Mouse (Mus musculus): ENCODE measurements around the gene Retn.

The Retn gene

DNA sequence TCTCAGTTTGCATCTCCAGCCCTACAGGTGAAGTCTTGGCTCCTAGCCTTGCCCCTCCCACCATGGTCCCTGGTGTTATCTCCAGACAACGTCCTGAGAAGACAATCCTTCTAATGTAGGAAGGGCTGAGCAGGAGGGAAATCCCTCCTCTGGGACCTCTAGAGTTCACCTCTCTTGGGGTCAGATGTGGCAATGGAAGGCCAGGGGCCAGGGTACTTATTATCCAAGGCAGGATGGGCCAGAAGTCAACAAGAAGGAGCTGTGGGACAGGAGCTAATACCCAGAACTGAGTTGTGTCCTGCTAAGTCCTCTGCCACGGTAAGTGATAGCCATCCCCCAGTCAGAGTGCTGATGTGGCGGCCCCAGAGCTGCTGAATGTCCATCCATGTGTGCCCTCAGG is at the start of gene Retn:
Gene Retn (plus strand): TSS at position 245 of the 400 bp plus-strand sequence.
- DNase-seq = no peak

DNA sequence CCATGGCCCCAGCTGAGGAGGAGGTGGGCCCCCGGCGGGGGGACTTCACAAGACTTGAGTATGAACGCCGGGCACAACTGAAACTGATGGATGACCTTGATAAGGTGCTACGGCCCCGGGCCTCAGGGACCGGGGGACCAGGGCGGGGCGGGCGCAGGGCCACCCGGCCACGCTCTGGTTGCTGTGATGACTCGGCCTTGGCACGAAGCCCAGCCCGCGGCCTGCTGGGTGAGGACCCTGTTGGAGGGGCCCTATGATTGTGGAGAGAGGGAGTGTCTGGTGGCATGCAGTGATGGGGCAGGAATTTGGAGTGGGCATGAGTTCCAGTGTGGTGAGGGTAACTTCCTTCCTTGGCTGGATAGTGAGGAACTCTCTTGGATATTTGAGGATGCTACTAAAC is 49.0 kb upstream of the Retn start:
- no peak for DNase-seq

DNA sequence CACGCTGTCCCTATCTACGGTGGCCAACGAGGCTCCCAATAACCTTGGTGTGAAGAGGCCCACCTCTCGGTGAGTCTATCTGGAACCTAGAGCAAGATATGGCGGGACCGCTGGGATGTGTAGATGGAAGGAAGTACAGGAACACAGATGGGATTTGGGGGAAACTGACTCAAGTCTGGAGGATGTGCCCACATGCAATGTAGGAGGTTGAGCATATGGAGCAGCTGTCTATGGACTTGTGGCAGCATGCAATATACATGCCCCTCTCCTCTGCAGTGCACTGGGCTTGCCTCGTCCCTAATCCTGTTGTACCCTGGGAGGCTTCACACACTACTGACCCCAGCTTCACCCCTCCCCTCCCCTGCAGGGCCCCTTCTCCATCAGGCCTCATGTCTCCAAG is 47.7 kb upstream of the Retn start:
- no peak for DNase-seq

DNA sequence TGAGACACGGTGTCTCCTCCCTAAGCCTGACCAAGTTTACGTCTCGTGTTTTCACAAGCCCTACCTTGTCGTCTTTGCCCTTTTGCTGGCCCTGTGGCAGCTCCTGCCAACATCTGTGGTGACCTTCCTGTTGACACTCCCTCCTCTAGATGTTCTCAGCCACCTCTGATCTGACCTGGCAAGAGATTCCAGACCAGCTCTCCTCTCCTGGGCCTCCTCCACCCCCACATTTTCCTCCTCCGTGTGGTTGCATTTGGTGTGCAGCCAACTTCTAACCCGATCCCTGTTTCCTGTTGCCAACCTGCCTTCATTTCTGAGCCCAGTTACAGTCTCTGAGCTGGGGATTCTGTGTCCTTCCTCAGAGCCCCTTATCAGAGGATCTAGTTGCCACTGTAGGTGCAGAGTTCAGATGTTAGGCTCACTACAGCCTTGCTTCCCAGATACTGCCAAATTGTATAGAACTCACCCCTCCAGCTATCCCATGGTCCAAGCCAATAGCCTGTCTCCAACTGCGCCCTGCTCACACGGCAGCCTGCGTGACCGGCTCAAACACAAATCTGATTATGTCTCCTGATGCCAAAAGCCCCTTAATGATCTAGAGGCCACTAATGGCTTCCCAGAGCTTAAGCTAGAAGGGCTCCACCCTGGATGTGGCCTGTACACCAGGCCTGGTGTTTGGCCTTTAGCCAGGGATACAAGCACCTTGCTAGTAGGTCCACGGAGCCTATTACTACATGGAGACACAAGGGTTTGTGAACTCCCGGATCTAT is 46.3 kb upstream of the Retn start:
- no peak for DNase-seq

DNA sequence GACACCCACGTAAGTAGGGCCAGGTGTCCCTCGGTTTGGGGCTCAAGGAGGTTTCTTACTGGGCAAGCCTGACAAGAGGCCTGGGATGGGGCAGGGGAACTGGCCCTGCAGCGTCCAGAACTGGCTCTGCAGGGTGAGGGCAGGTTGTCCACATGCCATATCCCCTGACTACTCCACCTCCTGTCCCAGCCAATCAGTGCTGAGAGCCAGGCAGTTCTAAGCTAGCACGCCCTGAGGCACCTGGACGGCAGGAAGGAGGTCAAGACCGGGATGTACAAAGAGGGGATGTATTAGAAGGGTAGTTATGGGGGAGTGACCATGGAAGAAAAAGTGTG is 45.8 kb upstream of the Retn start:
- no peak for DNase-seq

DNA sequence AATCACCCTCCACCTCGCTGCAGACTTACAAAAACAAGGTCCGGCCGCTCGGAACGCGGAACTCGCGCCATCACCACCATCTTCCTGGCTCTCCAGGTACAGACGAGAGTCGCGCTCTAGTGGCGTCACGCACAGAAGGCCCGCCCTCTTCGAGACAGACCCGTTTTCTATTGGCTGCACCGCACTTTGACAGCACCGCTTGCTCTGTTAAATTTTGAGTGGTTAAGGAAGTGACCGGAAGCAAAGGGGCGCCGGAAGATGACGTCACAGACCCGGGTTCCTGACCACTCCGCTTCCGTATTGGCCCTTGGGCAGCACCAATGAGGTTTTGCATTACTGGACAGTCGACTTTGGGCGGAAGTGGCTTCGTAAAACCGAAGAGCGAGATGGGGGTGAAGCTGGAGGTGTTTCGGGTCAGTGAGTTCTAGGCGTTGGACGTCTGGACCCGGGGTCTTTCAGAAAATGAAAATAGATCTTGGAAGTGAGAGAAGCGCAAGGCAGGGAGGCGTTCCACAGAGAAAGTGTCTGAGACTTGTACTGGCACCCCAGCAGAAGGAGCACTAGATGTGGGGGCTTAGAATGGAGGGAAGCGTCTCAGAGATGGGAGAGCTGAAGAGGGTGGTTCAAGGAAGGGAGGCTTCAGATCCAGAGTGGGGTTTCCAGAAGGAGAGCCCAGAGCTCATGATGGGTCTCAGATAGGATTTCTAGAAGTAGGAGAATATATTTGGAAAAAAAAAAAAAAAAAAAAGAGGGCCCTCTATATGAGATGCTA is 34.2 kb upstream of the Retn start, which contains the start of the genes Xab2 and Pet100:
Gene Xab2 (minus strand): TSS at position 118 of the 772 bp plus-strand sequence.
Gene Pet100 (plus strand): TSS at position 350 of the 772 bp plus-strand sequence.
- DNase-seq = peak; percentile 95 to 96

DNA sequence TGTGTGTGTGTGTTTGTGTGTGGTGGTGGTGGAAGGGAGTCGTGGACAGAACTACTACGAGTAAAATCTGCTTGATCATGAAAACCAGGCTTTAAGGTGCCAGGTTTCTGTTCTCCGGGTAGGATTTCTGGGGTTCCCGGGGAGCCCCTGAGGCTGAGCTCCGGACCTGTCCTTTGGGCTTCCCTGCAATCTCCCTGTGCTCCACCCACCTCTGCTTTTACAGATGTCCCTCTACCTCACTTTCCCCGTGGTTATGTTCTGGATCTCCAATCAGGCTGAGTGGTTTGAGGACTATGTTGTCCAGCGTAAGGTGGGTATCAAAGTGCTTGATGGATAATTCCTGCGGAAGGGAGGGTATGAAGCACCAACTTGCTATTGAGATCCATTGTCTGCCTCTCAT is 33.5 kb upstream of the Retn start:
- DNase-seq = no peak

DNA sequence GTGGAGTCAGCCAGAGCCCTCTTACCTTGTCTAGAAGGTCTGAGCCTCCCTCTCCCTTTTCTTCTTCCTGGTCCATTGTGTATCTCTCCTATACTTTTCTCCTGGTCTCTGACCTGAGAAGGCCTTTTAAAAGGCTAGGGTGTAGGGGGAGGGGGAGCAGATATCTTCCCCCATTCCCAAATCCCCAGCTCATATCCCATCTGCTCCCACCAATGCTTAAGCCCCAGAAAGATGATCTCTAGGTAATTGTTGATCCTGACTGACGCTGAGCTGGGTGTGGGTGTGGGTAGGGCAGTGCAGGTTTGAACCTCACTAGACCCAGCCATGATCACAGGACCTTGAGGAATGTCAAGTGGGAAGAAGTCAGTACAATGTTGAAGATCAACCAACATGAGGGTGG is 30.1 kb upstream of the Retn start, which contains the start of gene Pcp2:
Gene Pcp2 (minus strand): TSS at position 101 of the 400 bp plus-strand sequence.
- no peak for DNase-seq

DNA sequence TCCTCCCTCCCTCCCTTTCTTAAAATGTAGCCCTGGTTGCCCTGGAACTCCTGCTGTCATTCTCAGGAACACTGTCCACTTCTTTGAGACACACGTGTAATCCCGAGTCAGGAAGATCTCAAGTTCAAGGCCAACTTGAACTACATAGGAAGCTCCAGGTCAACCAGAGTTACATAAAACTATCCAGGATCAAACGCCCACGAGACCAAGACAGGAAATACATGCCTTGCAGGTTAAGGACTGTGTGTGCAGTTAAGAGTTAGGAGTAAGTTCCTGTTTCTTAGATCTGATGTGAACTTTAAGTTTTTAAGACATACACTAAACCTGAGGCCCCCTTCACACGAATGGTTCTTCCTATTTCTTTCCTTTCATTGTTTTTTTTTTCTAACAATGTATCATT is 28.6 kb upstream of the Retn start:
- DNase-seq = no peak

DNA sequence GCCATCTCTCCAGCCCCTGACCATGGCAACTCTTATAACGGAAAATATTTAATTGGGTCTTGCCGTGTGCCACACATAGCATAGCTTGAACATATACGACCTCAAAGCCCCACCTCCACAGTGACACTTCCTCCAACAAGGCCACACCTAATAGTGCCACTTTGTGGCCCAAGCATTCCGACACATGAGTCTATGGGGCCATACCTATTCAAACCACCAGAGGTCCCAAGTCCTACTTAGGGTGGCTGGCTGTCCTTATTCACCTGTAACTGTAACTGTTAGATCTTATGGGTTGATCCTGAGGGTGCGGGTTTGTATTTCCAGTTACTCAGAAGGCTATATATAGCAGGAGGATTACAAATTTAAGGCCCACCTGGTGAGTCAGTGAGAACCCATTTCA is 27.6 kb upstream of the Retn start:
- DNase-seq = peak in 1 of 2 experiments; percentile 26

DNA sequence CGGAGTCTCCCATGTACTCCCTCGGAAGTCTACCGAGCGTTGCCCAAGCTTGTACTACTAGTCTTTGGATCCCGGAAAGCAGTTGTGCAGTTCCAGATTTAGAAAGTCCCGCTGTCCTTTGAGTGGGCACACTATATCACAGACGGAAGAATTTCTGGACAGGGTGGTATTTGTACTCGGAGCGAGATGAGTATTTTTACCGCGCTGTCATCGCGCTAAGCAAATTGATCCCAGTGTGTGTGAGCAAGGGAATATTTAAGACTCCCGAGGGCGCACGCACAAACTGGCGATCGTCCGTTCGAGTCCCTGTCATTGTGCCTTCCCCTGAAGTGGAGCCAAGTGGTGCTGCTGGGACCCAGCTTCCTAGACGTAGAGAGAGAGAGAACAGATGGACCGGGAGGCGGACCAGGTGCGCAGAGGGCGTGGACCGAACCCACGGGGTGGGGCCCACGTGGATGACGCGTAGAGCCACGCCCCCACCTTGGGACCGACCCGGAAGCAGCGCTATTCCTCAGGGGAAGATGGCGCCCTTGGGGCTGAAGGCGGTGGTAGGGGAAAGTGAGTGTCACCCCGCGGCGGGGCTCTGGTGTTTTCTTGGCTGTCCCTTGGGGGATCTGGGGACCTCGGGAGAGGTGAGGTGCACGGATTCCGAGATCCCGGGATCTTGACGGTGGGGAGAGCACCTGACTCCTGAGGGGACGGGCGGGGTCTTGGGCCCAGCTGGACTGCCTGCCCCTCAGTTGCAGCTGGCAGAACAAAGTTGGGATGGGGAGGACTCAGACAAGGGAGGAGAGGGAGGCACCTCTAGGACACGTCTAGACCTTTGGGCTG is 24.7 kb upstream of the Retn start, which contains the start of gene Stxbp2:
Gene Stxbp2 (plus strand): TSS at position 309 of the 831 bp plus-strand sequence.
- peak; percentile 81 to 88 for DNase-seq

DNA sequence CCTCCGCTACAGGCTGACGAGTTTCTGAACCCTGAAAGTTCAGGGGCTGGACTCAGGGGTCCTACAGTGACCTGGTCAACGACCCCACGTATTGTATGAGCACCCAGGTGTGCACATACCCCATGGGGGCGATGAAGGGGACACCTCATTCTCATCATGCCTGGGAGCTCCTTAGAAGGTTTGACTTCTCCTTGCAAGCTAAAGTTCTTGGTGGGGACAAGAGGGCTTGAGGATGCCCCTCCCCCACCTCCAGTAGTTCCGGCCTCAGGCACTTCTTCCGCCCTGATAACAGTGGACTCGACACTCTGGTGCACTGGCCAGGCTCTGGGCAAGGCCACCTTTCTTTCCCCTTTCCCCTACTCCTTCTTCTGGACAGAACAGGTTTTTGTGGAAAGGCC is 24.1 kb upstream of the Retn start:
- peak in 1 of 2 experiments; percentile 18 for DNase-seq

DNA sequence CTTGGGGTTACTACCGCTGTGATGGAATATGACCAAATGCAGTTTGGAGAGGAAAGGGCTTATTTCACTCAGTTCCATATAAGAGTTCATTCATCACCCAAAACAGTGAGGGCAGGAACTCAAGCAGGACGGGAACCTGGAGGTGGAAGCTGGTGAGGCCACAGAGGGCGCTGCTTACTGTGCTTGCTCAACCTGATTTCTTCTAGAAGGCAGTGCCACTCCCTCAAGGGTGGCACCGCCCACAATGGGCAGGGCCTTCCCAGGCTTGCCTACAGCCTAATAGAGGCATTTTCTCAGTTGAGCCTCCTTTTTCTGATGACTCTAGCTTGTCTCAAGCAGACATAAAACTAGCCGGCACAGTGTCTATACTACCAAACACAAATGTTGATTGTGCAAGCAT is 9.8 kb upstream of the Retn start:
- peak; percentile 36 to 67 for DNase-seq

DNA sequence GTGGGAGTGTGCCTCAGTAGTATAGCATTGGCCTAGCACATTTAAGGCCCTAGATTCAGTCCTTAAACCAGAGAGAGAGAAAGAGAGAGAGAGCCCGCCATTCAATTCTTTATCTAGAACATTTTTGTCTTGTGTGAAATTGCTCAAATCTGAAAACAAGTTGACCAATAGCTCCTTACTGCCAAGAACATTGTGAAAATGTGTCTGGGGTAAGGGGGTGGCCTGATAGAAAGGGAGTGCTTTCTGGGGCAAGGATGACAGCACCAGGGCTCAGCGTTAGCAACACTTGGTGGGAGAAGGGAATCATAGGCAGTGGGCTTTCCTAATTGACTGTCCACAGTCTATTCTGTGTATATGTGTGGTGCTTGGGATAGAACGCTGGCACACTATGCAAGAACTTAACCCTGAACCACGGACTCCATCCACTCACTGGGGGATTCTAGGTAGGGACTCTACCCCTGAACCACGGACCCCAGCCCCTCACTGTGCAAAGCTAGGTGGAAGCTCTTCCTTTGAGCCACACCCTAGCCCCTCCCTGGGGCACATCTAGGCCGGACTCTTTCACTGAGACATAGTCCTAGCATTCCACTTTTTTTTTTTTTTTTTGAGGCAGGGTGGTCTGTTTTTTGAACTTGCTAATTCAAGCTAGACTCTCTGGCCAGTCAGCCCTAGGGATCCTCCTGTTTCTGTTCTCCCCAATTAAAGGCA is 8.6 kb upstream of the Retn start:
- no peak for DNase-seq

DNA sequence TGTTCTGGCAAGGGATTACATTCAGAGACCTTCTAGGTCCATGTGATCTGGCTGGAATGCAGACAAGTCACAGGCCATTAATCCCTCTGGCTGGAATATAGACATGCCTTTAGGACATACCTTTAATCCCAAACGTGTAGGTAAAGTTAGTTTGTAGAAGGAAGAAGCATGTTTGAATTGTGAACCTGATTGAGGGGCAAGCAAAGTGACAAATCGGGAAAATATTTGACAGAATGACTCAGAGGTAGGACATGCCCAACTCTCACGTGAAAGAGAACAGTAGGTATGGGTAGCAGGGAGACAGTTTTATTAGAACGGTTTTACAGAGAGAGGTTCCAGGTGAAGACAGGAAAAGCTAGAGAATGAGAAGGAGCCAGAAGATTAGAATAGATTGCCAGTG is 8.0 kb upstream of the Retn start:
- DNase-seq = no peak

DNA sequence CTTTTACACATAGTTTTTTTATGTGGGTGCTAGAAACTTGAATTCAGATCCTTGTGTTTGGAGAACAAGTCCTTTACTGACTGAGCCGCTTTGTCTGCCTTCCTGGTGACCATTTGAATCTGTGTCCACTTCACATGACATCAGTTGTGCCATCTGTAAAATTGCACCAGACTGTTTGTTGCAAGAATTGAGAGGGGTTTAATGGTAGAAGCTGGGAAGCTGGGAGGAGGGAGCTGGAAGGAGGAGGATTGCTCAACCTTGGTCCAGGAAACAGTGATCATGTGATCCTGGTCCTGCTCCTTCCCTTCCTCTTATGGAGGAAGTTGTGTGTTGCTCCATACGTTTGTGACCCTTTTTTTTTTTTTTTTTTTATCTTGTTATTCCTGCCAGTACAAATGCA is 7.3 kb upstream of the Retn start:
- DNase-seq = no peak

DNA sequence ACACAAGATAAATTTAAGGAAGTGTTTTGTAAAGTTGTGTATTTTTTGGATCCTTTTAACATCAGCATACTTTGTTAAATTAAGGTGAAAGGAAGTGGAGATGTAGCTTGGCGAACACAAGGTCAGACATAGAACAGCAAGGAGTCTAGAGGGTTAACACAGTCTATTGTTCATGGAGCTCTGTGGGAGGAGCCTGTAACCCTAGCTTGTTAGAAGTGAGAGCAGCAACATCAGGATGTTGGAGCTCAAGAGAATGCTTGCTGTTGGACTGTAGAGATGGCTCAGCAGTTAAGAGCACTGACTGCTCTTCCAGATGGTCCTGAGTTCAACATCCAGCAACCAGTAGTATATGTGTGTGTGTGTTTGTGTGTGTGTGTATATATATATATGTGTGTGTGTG is 6.6 kb upstream of the Retn start:
- no peak for DNase-seq

DNA sequence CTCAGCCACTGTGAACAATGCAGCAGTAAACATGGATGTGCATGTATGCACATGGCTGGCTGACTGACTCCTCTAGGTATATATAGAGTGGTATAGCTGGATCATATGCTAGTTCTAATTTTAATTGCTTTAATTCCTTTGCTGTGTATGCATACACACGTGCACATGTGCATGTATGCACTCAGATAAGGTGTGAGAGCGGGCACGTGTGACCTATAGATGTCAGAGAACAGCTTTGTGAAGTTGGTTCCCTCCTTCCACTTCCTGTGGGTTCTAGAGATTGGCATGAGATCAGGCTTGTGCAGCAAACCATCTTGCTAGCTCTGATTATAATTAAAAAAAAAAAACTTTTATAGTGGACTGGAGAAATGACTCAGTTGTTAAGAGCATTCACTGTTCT is 2.7 kb upstream of the Retn start:
- no peak for DNase-seq

DNA sequence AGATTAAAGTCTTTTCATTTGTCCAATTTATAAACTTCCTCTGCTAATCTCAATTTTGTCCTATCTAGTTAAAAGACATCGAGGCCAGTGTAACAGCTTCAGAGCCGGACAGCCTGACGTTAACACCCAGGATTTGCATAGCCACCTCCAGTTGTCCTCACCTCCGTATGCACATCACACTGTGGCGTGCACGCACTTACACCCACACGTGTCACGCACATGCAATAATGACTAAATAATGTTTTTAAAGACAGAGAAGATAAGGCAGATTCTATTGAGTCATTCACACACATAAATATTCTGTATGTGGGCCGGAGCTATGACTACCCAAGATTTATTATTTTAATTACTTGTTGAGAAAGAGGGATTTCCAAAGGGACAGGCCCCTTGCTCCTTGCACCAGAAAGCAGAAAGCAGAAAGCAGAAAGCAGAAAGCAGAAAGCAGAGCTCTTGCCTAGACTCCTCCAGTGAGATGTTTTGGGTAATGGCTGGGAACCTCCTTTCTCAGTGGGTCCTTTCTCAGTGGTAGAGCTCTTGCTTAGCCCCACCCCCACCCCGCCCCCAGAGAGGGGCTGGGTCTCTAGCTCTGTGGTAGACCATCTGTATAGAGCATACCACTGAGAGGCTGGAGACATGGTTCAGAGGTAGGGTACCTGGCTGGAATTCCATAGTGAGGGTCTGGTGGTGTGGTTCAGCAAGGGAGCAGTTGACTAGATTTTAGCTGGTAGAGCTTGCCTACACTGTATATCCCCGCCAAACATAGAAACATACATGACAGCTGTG is 653 bp upstream of the Retn start:
- DNase-seq = no peak

DNA sequence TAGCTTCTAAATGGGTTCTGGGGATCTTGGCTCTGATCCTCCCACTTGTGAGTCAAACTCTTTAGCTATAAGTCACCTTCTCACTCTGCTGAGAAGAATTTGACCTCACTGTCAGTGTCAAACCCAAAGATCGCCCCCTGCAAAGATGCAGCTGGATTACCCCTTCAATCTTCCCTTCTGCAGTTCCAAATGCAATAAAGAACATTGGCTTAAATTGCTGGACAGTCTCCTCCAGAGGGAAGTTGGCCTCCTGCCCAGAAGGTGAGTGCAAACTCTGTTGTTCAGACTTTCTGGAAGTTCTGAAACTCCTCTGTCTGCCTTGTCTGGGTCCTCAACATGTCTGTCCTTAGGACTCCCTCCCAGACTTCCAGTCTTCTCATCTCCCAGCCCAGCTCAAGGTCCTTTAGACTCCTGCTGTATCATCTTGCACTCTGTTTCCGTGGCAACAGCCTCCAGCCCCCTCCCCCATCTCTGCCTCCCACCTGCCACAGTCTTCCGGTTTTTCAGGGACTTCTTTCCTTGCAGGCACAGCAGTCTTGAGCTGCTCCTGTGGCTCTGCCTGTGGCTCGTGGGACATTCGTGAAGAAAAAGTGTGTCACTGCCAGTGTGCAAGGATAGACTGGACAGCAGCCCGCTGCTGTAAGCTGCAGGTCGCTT is 1.3 kb downstream of the Retn start:
- no peak for DNase-seq

DNA sequence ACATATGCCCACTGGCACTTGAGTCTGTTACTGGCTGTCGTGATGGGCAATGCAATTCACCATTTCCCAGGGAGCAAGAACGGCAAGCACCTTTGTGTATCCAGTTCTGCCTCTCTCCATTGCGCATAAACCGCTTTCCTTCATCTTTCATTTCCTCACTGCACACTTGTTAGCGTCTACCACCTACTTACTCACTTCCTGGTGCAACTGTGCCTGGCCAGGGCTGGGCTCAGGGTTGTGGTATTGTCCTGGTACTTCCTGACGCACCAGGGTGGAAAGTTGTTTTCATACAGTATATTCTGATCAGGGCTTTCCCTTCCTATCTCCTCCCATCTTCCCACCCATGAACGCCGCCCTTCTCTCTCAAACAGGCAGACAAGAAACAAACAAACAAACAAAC is 5.3 kb downstream of the Retn start:
- no peak for DNase-seq

Data from spleen, adult 18-20 months (tissue).